Mouse (Mus musculus) ES-E14 (cell line): ENCODE data around the gene Rhot1.

ENCODE experiments used
- HCFC1 ChIP-seq: IDR thresholded peaks from 2 replicates; pipeline ENCODE4 v1.6.1; 2012; ENCODE audit warnings: low read length, inconsistent platforms, borderline replicate concordance; ENCODE audit not compliant: insufficient read depth
- ZNF384 ChIP-seq: IDR thresholded peaks from 2 replicates; pipeline ENCODE4 v1.6.1; 2012; ENCODE audit warnings: low read depth, low read length, inconsistent platforms

DNA sequence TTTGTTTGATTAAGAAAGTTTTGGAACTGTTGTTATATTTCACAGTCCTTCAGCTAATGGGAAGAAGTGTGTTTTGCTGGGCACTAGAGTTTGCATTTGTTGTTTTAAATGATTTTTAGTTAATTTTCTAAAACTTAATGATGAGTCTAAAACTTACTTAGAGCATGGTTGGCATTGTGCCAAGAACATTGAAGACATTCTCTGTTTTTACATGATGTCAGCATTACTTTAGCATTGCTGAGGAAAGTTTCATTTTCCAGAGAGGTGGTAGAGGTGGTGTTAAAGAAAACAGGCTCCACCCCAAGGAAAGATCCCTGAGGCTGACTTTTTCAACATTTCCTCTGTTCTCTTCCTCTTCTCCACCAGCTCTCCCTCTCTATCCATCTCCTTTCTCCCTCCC, 38.2 kb downstream of the Rhot1 start:
- TF ChIP-seq HCFC1 (no peak), ZNF384 (no peak)
